Comparison of ENCODE assay signal across 20 mouse cellular contexts in the genomic region with DNA sequence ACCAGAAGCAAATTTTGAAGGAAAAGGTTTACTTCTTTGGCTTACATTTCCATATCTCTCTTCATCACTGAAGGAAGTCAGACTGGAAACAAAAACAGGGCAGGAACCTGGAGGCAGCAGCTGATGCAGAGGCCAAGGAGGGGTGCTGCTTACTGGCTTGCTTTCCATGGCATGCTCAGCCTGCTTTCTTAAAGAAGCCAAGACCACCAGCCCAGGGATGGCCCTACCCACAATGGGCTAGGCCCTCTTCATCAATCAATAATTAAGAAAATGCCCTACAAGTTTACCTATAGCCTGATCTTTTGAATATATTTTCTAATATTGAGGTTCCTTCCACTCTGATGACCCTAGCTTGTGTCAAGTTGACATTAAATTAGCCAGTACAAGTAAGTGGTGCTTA.
"Had no signal": no experiment of that assay in that cellular context is flagged by ENCODE, and none has a peak within 500 bp of the region (broad histone marks: within the 10 kb centered on the region; RNA-seq: fewer than 3 reads in every experiment).

No protein-coding gene starts in this region.

- H3K27ac ChIP-seq: heart, embryonic 13.5 days; heart, embryonic 15.5 days; hindbrain, embryonic 13.5 days; hindbrain, embryonic 15.5 days; hindbrain, postnatal 0 days; kidney, embryonic 15.5 days; kidney, postnatal 0 days; limb, embryonic 13.5 days; limb, embryonic 15.5 days; liver, embryonic 12.5 days; liver, embryonic 14.5 days had no signal

- H3K27me3 ChIP-seq: heart, embryonic 13.5 days; heart, embryonic 15.5 days; hindbrain, embryonic 13.5 days; hindbrain, embryonic 15.5 days; kidney, embryonic 15.5 days; limb, embryonic 15.5 days; liver, embryonic 12.5 days had no signal

- DNase-seq: gastrocnemius, postnatal 10 days; gastrocnemius, postnatal 25 days; heart, postnatal 14 days; heart, postnatal 36 days; kidney, adult 11 months; kidney, postnatal 14 days; layer of hippocampus, adult 9-11 months; layer of hippocampus, postnatal 36 days; left cerebral cortex, postnatal 4 days had no signal

- H3K9me3 ChIP-seq: heart, embryonic 13.5 days; heart, embryonic 15.5 days; hindbrain, embryonic 13.5 days; hindbrain, embryonic 15.5 days; kidney, embryonic 15.5 days; limb, embryonic 13.5 days; limb, embryonic 15.5 days; liver, embryonic 12.5 days had no signal

- H3K4me3 ChIP-seq: heart, embryonic 13.5 days; heart, embryonic 15.5 days; hindbrain, embryonic 13.5 days; hindbrain, embryonic 15.5 days; kidney, embryonic 15.5 days; limb, embryonic 13.5 days; limb, embryonic 15.5 days; liver, embryonic 12.5 days had no signal

- H3K36me3 ChIP-seq: heart, embryonic 13.5 days; heart, embryonic 15.5 days; hindbrain, embryonic 13.5 days; hindbrain, embryonic 15.5 days; kidney, embryonic 15.5 days; limb, embryonic 13.5 days; limb, embryonic 15.5 days; liver, embryonic 12.5 days had no signal

- H3K9ac ChIP-seq: heart, embryonic 13.5 days; heart, embryonic 15.5 days; hindbrain, embryonic 13.5 days; hindbrain, embryonic 15.5 days; kidney, embryonic 15.5 days; limb, embryonic 13.5 days; limb, embryonic 15.5 days; liver, embryonic 12.5 days; liver, embryonic 14.5 days had no signal

- H3K4me1 ChIP-seq: heart, embryonic 15.5 days; hindbrain, embryonic 15.5 days; limb, embryonic 13.5 days; limb, embryonic 15.5 days; liver, embryonic 12.5 days had no signal
